Mouse (Mus musculus) cerebellum, postnatal 36 days (tissue): ENCODE results near the gene Apoa4.

Experiments used
- DNase-seq, 2 experiments: peaks; one replicate each; pipeline ENCODE4 v3.0.0; 2021 to 2022; ENCODE audit warnings: mixed read lengths in 2 of 2

Apoa4 gene

DNA sequence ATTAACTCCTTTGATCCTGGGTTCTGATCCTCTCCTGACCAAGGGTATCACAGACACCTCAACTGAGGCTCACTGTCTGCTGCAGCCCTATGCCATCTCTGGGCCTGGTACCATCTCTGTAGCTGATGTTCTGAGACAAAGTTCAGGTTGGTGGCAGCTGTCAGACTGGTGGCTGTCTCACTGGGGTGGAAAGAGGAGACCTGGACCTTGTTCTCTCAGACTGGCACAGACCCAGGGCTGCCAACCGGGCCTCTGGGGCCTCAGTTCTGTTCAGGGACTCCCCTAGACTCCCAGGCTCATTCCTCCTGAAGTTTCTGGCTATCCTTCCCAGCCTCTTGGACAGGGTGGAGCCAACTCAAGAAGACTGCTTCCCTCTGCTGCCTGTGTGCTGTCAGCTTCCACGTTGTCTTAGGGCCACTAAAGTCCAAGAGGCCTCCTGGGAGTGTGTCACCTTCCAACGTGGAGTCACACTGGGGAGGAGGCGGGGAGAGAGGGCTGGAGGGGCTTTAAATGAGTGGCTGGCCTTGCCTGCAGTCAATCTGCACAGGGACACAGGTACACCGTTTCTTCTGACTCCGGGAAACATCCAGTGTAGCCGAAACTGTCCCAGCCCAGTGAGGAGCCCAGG lies at the start of gene Apoa4:
Gene Apoa4 (plus strand): TSS at position 171 of the 628 bp plus-strand sequence.
- no peak for DNase-seq

DNA sequence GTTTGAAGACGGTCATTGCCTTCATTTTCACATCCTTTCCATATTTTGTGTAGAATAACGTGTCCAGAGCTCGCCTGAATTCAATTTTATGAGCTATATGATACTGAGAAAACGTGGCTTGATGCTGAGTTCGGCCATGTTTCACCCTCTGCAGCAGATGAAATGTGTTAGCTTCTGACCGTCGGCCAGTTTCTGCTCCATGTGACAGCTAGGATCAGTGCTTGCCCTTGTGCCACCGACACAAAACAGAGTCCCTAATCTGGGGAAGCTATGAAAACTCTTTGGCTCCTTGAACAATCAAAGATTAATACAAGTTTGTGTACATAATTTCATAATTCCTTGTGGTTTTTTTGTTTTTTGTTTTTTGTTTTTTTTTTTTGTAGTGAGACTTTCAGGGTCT lies 49.3 kb upstream of the Apoa4 start:
- DNase-seq: no peak

DNA sequence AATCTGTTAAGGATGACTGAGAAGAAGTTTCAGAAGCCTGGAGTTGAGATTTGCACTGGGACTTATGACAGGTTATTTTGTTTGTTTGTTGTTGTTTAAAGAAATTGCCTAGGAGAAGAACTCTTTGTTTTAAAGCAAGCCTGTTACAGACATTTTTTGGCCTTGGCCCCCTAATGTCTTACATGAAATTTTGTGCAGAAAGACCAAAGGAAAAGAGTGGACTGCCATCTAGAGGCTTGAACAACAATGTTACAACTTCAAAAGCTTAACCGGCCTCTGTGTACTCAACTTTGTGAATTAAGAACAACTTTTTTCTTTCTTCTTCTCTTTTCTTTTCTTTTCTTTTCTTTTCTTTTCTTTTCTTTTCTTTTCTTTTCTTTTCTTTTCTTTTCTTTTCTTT lies 48.9 kb upstream of the Apoa4 start:
- no peak for DNase-seq

DNA sequence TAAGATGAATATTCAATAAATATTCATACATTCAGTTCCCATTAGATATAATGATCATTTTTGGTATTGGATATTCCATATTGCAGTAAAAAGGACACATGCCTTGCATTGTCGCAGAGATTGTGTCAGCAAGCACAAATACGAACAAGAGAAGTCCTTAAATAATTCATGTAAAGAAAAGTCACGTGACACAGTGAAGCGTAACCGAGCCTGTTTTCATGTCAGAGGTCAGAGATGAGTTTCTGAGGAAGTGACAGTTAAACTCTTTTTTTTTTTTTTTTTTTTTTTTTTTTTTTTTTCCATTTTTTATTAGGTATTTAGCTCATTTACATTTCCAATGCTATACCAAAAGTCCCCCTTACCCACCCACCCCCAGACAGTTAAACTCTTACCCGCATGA lies 47.9 kb upstream of the Apoa4 start:
- no peak for DNase-seq

DNA sequence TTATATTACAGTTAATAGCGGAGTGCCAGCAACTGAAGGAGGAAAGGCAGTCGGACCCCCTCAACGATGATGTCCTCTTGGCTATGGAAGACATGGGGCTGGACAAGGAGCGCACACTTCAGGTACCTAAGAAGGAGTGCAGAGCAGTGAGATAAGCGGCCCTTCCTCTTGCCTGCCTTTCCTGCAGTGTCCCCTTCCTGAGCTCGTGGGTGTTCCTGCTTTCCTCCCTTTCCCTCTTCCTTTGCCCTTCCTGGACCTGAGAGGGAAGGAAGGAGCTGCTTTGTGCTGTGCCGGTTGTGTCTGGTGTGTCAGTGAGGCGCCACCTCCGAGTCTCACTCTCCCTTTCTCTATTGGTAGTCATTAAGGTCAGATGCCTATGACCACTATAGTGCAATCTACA lies 45.7 kb upstream of the Apoa4 start:
- no peak for DNase-seq

DNA sequence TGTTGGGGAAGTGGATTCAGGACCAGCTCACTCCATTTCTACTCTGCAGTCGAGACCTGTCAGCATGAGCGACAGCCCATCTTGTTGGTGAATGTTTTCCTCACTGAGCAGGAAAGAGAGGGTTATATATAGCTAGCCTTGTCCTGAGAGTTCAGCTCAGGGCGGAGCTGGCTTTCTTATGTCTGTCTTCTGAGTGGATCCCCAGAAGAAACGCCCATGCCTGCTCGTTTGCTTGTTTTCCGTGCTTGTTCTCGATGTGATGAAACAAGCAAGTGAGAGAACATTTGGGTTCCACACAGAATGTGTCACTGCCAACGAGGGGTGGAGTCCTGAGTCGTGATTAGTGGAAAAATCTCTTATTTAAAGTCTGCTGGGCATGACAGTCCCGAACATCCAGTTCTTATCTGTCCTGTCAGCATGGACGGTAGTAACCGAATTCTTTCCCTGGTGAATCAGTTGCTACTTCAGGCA lies 43.8 kb upstream of the Apoa4 start:
- no peak for DNase-seq

DNA sequence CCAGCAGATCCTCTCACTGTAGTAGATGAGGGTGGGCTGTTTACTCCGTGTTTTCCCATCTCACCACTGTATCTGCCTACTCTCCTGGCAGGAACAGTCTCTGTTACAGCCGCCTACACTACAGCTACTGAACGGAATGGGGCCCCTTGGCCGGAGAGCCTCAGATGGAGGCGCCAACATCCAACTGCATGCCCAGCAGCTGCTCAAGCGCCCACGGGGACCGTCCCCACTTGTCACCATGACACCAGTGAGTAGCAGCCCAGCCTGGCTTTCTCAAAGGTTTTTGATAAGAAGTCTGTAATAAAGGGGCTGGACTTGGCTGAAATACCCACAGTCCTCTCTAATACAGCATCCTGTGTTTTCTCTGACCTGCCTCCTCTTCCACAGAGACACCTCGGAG lies 42.0 kb upstream of the Apoa4 start:
- no peak for DNase-seq

DNA sequence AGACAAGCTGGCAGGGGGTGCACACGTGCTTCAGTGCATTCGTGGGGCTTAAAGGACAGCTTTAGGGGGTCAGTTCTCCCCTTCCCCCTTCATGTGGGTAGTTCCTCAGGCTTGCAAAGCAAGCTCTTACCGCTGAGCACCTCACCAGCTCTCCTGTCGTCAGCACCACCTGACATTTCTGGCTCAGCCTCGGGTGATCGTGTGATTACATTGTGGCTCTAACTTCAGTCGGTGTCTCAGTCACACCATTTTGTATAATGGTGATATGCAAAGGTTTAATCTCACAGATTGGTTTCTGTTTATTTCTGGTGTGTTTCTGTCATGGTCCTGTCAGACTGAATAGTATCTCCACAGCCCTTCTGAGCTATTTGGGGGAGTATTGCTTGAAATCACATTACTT lies 41.6 kb upstream of the Apoa4 start:
- no peak for DNase-seq

DNA sequence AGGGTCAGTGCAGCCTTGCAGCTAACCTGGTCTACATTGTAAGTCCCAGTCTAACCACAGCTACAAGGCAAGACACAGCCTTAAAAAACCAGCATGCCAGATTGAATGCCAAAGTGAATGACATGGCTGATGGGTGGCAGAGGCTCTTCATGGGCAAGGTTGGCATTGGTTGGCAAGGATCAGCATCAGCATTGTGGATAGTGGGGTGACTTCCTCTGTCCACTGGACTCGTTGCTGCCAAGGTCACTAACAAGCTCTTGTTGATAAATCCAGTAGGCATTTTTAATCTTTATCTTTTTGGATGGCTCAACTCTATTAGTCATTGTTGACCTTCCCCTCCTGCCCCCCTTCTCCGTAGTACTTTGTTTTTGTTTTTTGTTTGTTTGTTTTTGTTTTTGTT lies 40.9 kb upstream of the Apoa4 start:
- DNase-seq: no peak

DNA sequence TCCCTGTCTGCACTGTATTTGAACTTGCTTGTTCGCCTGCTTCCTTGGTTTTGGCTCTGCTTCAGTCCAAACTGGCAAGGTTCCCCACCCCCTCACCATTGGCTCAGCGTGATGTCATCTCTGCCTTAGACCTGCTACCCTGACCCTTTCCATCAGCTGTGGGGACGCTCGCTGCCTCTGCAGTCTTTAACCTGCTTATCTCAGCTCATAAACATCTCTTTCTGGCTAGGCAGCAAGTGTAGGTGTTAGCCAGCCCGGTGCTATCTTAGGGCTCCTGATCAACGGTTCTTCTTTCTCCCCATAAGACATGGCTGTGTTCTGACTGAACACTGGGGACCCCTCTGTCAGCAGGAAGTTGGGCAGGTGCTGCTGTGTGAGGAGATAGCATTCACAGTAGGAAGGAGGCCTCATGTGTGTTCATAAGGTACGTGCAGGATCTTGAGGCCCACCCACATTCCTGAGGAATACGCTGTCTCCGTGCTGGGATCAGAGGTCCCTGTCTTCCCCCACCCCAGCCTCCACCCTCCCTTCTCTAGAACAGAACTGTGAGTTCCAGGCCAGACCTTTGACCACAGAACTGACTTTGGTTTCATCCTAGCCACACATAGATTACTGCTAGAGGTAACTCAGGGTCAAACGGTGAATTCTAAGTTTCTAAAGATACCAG lies 33.5 kb upstream of the Apoa4 start:
- DNase-seq: peak in 1 of 2 experiments; percentile 39

DNA sequence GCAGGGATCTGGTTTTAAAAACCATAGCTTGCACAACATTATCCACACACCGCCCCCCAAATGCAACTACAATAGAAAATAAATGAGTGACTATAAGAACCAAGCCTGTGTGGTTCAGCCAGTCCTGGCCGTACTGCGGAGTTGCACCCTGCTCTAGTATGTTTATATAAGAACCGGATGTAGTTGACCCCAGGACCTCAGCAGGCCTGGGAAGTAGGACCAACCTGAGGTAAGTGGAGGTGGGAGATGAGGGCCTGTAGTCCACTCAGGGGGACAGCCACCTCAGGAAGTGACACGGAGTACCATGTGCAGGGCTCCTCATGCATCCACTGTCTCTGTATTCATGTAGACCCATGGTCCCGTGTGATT lies 33.0 kb upstream of the Apoa4 start:
- DNase-seq: no peak

DNA sequence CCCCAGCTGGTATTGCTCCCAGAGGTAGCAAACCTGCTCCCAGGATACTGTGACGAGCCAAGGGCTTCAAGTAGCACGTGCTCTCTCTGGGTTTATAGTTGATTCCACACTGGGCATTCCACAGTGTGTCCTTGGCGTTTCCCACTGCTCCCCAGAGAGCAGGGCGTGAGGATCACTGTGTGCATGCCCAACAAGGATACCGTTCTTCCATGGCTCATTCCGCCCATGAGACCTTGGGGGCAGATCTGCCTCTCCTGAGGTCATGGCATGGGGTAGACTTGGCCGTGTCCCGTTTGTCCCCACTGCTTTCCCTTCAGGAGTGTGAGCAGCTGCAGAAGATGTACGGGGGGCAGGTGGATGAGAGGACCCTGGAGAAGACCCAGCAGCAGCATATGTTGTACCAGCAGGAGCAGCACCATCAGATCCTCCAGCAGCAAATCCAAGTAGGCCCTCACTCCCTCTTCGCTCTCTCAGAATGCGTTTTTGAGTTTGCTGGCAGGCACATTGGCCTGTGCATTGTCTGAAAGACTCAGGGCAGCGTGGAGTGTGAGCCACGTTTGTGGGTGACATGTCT lies 32.0 kb upstream of the Apoa4 start:
- DNase-seq: peak; percentile 39 to 45

DNA sequence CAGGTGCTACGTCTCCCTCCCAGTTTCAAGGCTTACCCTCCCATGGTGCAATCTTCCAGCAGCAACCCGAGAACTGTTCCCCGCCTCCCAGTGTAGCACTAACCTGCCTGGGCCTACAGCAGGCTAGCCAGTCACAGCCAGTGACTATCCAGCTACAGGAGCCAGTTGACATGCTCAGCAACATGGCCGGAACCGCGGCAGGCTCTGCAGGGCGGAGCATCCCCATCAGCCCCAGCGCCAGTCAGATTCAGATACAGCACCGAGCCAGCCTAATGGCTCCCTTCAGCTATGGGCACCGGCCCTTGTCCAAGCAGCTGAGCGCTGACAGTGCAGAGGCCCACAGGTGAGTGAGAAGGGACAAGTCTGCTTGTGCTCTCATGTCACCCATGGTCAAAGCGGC lies 30.0 kb upstream of the Apoa4 start:
- DNase-seq: no peak

DNA sequence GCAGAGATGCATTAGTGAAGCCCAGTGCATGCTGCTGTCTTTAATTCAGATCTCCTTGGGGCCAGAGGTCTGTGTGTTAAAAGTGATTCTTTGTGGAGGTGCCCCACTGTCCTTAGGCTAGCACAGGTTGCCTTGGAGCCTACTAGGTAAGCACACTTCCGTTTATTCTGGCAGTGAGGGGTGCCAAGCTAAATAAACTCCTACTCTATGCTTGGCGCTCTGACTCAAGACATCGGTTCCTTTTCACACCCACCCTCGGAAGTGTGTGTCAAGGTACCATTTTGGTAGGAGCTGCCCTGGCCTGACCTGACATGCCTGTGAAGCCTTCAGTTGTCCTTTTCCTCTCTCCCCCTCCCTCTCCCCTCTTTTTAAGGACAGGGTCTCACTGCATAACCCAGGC lies 26.2 kb upstream of the Apoa4 start:
- no peak for DNase-seq

DNA sequence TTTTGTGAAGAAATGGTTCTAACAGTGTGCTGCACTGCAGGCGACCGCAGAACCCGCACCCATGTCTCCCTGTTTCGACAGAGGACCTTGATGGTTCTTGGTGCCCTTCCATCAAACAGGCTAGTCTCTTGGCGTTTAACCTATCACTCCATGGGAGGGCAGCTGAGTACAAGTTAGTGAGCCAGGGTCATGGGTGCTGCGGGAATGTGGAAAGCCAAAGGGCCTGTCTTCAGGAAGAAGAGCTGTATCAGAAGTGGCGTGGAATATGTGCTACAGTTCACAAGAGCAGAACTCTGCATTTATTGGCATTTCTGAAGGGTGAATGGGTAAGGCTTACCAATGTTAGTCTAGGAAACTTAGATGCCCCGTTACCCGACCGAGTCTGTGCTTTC lies 25.6 kb upstream of the Apoa4 start:
- peak in 1 of 2 experiments; percentile 5 for DNase-seq

DNA sequence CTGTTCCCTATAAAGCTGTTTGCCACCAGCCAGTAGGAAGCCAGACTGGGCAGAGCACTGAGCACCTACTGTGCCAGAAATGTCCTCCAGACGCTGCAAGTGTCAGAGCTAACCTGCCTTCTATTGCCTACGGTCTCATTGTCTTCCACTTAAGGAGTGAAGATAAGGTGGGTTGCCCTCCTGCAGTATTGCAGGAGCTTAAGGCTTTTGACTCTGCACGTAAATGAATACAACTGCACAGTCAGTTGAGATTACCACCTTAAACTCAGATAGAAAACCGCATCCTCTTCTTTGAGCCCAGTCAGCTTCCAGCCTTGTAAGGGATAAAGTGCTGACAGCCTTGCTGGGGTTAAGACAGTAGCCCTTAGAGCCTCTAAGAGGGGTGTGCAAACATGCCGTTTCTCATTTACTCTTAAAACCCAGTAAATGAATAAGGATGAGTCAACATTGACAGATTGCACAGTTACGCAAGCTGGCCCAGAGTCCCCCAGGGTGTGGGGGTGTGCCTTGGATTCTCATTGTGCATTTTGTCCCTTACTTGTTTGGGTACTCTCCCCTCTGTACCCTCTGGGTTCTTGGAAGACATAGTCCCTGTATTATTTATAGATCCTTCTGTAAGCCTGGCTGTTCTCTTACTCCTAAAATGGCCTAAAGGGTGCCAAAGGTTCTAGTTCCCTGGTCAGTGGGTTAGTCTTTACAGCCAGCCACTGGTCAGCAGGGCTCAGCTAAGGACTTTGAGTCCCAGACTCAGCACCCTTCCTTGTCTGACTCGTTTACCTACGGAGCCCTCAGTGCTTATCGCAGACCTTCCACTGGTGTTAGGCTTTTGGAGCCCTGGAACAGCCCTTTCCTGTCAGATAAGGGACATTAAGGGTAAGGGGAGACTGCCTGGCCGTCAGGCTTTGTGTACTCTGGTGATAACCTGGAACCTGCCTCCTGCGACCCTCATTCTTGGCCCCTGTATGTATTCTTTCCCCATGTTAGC lies 24.9 kb upstream of the Apoa4 start:
- DNase-seq: peak; percentile 53 to 59

DNA sequence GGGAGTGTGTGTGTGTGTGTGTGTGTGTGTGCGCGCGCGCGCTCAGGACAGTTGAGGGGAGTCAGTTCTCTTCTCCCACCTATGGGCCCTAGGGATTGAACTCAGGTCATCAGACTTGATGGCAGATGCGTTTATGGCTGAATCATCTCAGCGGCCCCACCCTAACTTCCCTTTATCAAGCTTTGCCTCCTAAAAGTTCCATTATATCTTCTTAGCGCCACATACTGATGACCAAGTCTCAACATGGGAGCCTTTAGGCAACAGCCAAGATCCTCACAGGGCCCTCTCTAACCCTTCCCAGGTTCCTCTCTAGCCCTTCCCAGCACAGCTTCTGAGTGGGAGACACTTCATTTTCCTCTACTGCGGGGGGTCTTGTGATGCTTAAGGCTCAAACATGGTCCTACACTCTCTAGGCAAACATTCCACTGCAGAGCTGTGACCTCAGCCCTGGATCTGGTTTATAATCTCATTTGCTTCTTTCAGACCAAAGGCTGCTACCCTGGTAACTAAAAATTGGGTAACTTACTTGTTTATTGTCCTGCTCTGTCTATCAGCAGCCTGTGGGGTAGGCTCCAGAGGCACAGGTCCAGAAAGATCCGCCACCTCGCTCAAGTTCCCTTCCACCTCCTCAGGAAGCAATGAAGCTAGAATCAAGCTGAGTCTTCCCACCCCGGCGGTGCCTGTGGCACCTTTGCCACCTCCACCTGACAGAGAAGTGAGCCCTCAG lies 23.6 kb upstream of the Apoa4 start:
- DNase-seq: peak in 1 of 2 experiments; percentile 2

DNA sequence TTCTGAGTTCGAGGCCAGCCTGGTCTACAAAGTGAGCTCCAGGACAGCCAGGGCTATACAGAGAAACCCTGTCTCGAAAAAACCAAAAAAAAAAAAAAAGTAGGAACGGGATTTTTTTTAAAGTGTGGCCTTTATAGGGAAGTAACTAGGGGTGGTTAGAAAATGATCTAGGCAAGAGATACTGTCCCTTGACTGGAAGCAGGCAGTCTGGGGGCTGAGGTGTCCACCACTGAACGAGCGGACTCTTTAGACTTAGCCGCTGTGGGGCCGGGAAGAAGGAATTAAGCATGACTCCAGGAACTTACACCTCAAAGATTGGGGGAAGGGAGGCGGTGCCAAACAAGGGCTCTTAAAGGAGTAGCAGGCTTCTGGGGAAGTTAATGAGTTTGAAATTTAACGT lies 22.3 kb upstream of the Apoa4 start:
- no peak for DNase-seq

DNA sequence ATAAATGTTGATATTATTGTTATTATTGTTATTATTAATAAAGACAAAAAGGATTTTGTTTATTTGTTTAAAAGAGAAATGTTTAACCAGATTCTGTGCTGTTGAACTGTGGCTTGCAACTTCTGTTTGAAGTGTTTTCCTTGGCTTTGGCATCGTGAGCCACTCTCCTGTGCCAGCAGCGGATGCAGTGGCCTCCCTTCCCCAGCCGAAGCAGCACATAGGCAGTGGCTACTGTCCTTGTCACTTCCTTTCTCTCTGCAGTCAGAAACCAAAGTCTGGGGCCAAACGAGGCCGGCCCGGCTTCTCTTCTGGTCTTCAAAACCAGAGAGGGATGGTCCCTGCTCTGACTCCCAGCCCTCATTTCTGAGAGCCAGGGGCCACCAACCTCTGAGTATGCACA lies 17.4 kb upstream of the Apoa4 start:
- DNase-seq: no peak

DNA sequence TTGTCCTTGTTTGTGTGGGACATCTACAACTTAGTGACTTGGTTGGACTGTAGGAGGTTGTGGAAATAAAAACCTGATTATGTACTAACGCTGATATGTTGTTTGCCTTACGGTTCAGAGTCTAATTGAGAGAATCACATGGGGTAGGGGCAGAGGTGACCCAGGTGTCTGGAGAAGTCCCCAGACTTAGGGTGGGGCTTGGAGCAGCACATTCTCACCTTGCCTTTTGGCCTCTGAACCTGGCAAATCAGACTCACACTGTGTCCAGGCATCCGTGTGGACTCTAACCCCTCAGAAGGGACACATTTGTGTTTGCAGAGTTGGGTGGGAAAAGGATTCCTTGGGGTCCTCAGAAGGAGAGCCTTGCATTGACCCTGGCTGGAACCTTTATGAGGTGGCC lies 16.4 kb upstream of the Apoa4 start:
- no peak for DNase-seq

DNA sequence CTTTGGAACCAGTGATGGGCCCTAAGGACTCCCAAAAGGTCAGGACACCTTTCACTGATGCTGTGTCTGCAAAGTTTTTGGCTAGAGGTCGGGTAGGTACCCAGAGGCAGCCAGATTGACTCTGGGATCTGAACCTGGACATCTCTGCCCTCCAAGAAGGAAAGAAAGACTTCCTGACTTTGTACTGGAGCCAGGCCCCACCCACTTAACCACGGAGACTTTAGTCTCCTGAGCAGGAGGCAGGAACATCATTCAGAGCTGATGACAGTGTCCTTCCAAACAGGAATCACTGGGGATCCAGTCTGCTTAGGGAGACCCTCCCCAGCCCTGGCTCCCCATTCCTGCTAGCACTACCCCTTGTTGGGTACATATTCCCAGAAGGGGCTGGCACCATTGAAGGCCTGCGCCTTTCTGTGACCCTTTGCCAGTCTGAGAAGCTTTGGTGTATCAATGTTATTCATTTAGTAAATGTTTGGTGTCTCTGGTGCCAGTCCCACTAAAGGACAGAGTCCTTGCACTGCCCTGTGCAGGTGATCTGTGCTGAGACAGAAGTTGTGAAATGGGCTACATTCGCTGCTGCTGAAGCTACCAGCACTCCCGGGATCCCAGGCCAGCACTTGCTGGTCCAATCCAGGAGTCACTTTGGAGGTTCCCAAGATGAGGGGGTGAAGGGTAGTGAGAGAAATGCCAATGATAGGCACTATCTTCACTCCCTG lies 15.4 kb upstream of the Apoa4 start:
- no peak for DNase-seq

DNA sequence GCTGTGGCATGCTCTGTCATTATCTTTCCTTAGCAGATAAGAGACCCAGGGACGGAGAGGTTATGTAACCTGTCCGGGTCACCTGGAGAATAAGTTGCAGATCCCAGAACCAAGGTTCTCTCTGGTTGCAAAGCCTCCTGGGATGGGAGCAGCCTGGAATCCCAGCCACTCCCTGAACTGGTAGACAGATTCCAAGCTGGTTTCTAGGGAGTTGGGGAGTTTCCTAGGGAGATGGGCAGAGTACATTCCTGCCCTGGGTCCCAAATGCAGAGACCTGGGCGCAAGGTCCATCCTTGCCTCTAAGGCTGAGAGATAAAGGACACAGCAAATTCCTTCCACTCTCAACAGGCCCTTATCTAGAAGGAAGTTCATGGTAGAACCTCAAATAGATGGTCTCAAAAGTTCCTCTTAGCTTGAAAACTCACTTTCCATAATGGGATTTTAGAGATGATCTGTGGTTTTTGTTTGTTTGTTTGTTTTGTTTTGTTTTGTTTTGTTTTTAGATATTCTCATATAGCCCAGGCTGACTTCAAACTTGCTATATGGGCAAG lies 13.4 kb upstream of the Apoa4 start:
- no peak for DNase-seq
